Mouse (Mus musculus): ENCODE measurements around the gene Camk2b.

GRCm38 (mm10) chr11:6104734-6105133, 38.6 kb upstream of the Camk2b start:
- no peak for TF ChIP-seq POLR2A (IDR thresholded peaks at IDR 0.05; ENCODE audit: borderline replicate concordance, insufficient read depth, low read length)
- no peak for TF ChIP-seq CTCF (IDR thresholded peaks at IDR 0.05; ENCODE audit: borderline replicate concordance, insufficient read depth, low read depth, low read length)
